Mouse (Mus musculus) megakaryocyte, embryonic 14.5 days (primary cell): ENCODE measurements around the gene Gas6. TPM values are rescaled to one million over a fixed set of nuclear protein-coding genes. Genes with fewer than 3 reads are reported as not detected.

Source experiments
- H3K27me3 ChIP-seq: replicated peaks from 2 replicates; pipeline ENCODE3; 2012; ENCODE audit warnings: inconsistent platforms
- H3K36me3 ChIP-seq: replicated peaks from 2 replicates; pipeline ENCODE3; 2012; ENCODE audit warnings: low read length, inconsistent platforms, mixed read lengths
- H3K4me1 ChIP-seq: 2 replicates; pipeline ENCODE4 v1.6.1; 2012; ENCODE audit warnings: inconsistent platforms
- H3K4me3 ChIP-seq: replicated peaks from 2 replicates; pipeline ENCODE3; 2012; ENCODE audit warnings: moderate library complexity, mild to moderate bottlenecking, inconsistent platforms
- H3K9me3 ChIP-seq: 2 replicates; pipeline ENCODE4 v1.6.1; 2012; ENCODE audit warnings: inconsistent platforms
- FLI1 ChIP-seq: IDR thresholded peaks from 2 replicates; pipeline ENCODE4 v1.6.1; 2012; ENCODE audit warnings: low read length, inconsistent platforms, mixed read lengths
- GATA1 ChIP-seq: IDR thresholded peaks from 3 replicates; pipeline ENCODE4 v1.6.1; 2012; ENCODE audit warnings: mixed read lengths, low read length, inconsistent platforms, borderline replicate concordance
- polyA plus RNA-seq: library from polyadenylated mRNA; stranded (reverse); fragments of >175 nt; gene quantifications from 2 replicates; pipeline ENCODE4 v1.2.3, GENCODE M21; 2012; ENCODE audit warnings: low replicate concordance; ENCODE audit not compliant: insufficient read depth

Gene Gas6
- polyA plus RNA-seq, 1 experiment = 1.3 TPM

GRCm38 (mm10) chr8:13465324-13465723 is 29.0 kb downstream of the Gas6 start:
- H3K27me3 ChIP-seq = peaks cover 76% of the 10 kb centered on the region
- peaks cover 9% of the 10 kb centered on the region for H3K4me1 ChIP-seq
- no peaks in the 10 kb centered on the region for H3K36me3 ChIP-seq
- H3K9me3 ChIP-seq = no peaks in the 10 kb centered on the region
- TF ChIP-seq FLI1 = no peak
- no peak for TF ChIP-seq GATA1
- no peak overlapping the region for H3K4me3 ChIP-seq

- no peaks in the 10 kb centered on the region for H3K9me3 ChIP-seq
- no peaks in the 10 kb centered on the region for H3K36me3 ChIP-seq
- peaks cover 80% of the 10 kb centered on the region for H3K27me3 ChIP-seq
- no peaks in the 10 kb centered on the region; the same call in 1 of the 2 replicates for H3K4me1 ChIP-seq
- no peak for TF ChIP-seq FLI1
- no peak for TF ChIP-seq GATA1
- no peak overlapping the region for H3K4me3 ChIP-seq
Observed at GRCm38 (mm10) chr8:13462392-13462791, 31.9 kb downstream of the Gas6 start.

- H3K4me3 ChIP-seq = no peak overlapping the region
- H3K27me3 ChIP-seq = peaks cover 80% of the 10 kb centered on the region
- H3K36me3 ChIP-seq = no peaks in the 10 kb centered on the region
- no peaks in the 10 kb centered on the region; the same call in 1 of the 2 replicates for H3K4me1 ChIP-seq
- TF ChIP-seq GATA1 (no peak), FLI1 (no peak)
- H3K9me3 ChIP-seq = no peaks in the 10 kb centered on the region
Observed at GRCm38 (mm10) chr8:13461843-13462242, 32.4 kb downstream of the Gas6 start.

GRCm38 (mm10) chr8:13461085-13461765 is 33.1 kb downstream of the Gas6 start:
- H3K4me1 ChIP-seq = no peaks in the 10 kb centered on the region; the same call in 1 of the 2 replicates
- no peak overlapping the region for H3K4me3 ChIP-seq
- H3K27me3 ChIP-seq = peaks cover 79% of the 10 kb centered on the region
- H3K9me3 ChIP-seq = no peaks in the 10 kb centered on the region
- no peak for TF ChIP-seq FLI1
- no peak for TF ChIP-seq GATA1
- H3K36me3 ChIP-seq = no peaks in the 10 kb centered on the region

- H3K27me3 ChIP-seq = peaks cover 76% of the 10 kb centered on the region
- TF ChIP-seq FLI1 (no peak), GATA1 (no peak)
- H3K4me3 ChIP-seq = no peak overlapping the region
- no peaks in the 10 kb centered on the region for H3K36me3 ChIP-seq
- peaks cover 3% of the 10 kb centered on the region; the same call in 1 of the 2 replicates for H3K4me1 ChIP-seq
- H3K9me3 ChIP-seq = no peaks in the 10 kb centered on the region
Observed at GRCm38 (mm10) chr8:13459431-13459830, 34.9 kb downstream of the Gas6 start.

GRCm38 (mm10) chr8:13455295-13455694 is 39.0 kb downstream of the Gas6 start:
- TF ChIP-seq FLI1 = no peak
- no peak for TF ChIP-seq GATA1
- Histone ChIP-seq H3K9me3 (no peaks in the 10 kb centered on the region), H3K4me1 (0 out of 2 replicates have a peak, but pooled peaks cover 3% of the 10 kb centered on the region), H3K4me3 (no peak overlapping the region), H3K27me3 (peaks cover 79% of the 10 kb centered on the region), H3K36me3 (no peaks in the 10 kb centered on the region)

GRCm38 (mm10) chr8:13454341-13455113 is 39.8 kb downstream of the Gas6 start:
- Histone ChIP-seq H3K27me3 (peaks cover 78% of the 10 kb centered on the region), H3K9me3 (no peaks in the 10 kb centered on the region), H3K4me1 (0 out of 2 replicates have a peak, but pooled peaks cover 3% of the 10 kb centered on the region), H3K4me3 (no peak overlapping the region), H3K36me3 (no peaks in the 10 kb centered on the region)
- TF ChIP-seq FLI1 (no peak), GATA1 (no peak)

- no peak for TF ChIP-seq FLI1
- 0 out of 3 replicates have a peak, but pooled peaks have one; percentile 14 for TF ChIP-seq GATA1
- Histone ChIP-seq H3K27me3 (peaks cover 62% of the 10 kb centered on the region), H3K36me3 (no peaks in the 10 kb centered on the region), H3K9me3 (no peaks in the 10 kb centered on the region), H3K4me3 (no peak overlapping the region), H3K4me1 (0 out of 2 replicates have a peak, but pooled peaks cover 3% of the 10 kb centered on the region)
Observed at GRCm38 (mm10) chr8:13451747-13452277, 42.5 kb downstream of the Gas6 start.

- Histone ChIP-seq H3K4me1 (no peaks in the 10 kb centered on the region), H3K4me3 (no peak overlapping the region), H3K36me3 (no peaks in the 10 kb centered on the region), H3K9me3 (no peaks in the 10 kb centered on the region), H3K27me3 (peaks cover 40% of the 10 kb centered on the region)
- no peak for TF ChIP-seq GATA1
- no peak for TF ChIP-seq FLI1
Observed at GRCm38 (mm10) chr8:13448145-13448544, 46.1 kb downstream of the Gas6 start.

- TF ChIP-seq FLI1 = no peak
- no peak for TF ChIP-seq GATA1
- peaks cover 29% of the 10 kb centered on the region for H3K27me3 ChIP-seq
- H3K4me3 ChIP-seq = no peak overlapping the region
- H3K9me3 ChIP-seq = peaks cover 3% of the 10 kb centered on the region; the same call in 1 of the 2 replicates
- no peaks in the 10 kb centered on the region for H3K36me3 ChIP-seq
- H3K4me1 ChIP-seq = no peaks in the 10 kb centered on the region
Observed at GRCm38 (mm10) chr8:13446456-13446855, 47.8 kb downstream of the Gas6 start.
